Mouse (Mus musculus): ENCODE results near the gene Rab20.
"Not testable (repeated sequence)": the region's sequence is repeated elsewhere in the genome, so short reads cannot be mapped to it uniquely, and the experiment has no call there.

The Rab20 gene

GRCm38 (mm10) chr8:11477811-11478761 is at the start of gene Rab20:
Rab20 (minus strand) TSS chr8:11478710.
- in situ Hi-C loops (cut with MboI, MseI), result no loop called here

GRCm38 (mm10) chr8:11523331-11523730 is 44.8 kb upstream of the Rab20 start:
- in situ Hi-C loops (cut with MboI, MseI), result no loop called here

- in situ Hi-C loops (cut with MboI, MseI), result no loop called here
Measured at GRCm38 (mm10) chr8:11518676-11519075, 40.2 kb upstream of the Rab20 start.

- in situ Hi-C loops (cut with MboI, MseI), result no loop called here
Measured at GRCm38 (mm10) chr8:11518056-11518396, 39.5 kb upstream of the Rab20 start.

DNA sequence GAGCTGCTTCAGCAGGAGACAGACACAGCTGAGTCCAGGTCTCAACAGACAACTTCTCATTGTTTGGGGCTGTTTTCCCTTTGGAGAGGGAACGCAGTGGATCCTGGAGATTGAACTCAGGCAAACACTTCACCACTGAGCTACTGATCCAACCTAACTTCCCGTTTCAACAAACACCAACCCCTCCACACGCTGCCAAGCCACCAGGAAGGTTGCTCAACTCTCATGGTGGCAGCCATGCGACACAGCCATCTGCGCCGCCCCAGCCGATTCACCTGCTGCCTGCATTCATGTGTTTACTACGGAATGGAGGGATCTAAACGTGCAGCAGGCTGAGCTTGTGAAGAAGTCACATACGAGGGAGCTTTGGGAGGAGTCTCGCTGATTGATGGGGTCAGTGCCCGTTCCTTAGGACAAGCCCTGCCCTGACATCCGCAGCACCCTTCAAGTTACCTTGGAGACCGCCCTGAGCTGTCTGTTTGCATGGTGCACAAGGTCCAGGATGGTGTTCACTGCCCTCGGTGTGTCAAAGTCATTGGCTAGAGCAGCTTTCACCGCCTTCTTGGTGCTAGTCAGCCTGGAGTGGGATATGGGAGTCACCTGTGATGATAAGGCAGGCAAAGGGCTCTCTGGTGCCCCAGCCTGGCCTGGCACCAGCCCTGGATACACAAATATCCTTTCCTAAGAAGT is 39.0 kb upstream of the Rab20 start:
- in situ Hi-C loops (cut with MboI, MseI), result no loop called here

GRCm38 (mm10) chr8:11516292-11516691 is 37.8 kb upstream of the Rab20 start:
- in situ Hi-C loops (cut with MboI, MseI), result no loop called here

GRCm38 (mm10) chr8:11513247-11513646 is 34.7 kb upstream of the Rab20 start:
- in situ Hi-C loops (cut with MboI, MseI), result no loop called here

DNA sequence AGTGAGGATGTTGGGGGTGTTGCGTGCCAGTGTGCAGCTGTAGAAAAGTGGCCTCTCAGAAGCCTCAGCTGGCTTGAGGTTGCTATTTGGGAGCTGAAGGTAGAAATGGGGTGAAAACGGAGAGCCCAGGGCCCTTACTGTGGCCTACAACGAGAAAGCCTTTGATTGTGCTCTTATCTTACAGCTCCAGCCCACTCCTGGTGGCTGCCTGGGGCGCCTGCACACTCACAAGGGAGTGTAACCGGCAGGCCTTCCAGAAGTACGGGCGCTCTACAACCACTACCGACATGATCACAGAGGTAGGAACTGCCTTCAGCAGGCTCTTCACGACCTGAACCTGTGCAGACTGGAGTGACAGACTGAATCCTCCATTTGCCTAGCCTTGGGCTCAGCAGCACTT is 34.2 kb upstream of the Rab20 start:
- in situ Hi-C loops (cut with MboI, MseI), result no loop called here

GRCm38 (mm10) chr8:11510971-11511370 is 32.5 kb upstream of the Rab20 start:
- in situ Hi-C loops (cut with MboI, MseI), result no loop called here

- in situ Hi-C loops (cut with MboI, MseI), result no loop called here
Measured at GRCm38 (mm10) chr8:11508880-11509279, 30.4 kb upstream of the Rab20 start.

GRCm38 (mm10) chr8:11506802-11507201 is 28.3 kb upstream of the Rab20 start:
- in situ Hi-C loops (cut with MboI, MseI), result no loop called here

GRCm38 (mm10) chr8:11506074-11506473 is 27.6 kb upstream of the Rab20 start:
- in situ Hi-C loops (cut with MboI, MseI), result no loop called here

- in situ Hi-C loops (cut with MboI, MseI), result loop anchor here (5.0 kb wide), 1 partner anchor 34 kb away; no protein-coding TSS in a partner anchor
Measured at GRCm38 (mm10) chr8:11503476-11504232, 25.1 kb upstream of the Rab20 start.

DNA sequence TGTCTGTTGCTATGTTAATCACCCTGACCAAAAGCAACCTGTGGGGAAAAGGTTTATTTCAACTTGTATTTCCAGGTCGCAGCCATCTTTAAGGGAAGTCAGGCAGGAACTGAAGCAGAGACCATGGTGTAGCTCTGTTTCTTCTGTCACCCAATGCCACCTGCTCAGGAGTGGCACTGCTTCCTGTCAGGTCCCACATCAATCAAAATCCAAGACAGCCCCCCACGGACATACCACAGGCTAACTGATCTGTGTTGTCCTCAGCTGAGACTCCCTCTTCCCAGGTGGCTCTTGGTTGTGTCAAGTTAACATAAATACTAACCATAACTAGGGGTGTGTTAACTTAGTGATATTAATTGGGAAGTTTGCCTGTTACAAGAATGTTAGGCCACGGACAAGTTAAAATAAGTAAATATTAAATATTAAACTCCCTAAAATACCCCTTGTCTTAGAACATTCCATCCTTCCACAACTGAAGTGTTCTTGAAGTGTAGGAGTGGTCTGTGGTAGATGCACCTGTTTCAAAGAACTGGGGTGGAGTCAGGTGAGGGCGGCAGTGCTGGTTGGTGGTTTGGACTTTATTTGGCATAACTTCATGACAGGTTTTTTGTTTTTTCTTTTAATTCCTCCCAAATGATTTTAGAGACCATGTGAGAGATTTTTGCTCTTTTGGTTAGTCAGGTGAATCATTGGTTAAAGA is 20.4 kb upstream of the Rab20 start:
- in situ Hi-C loops (cut with MboI, MseI), result no loop called here

GRCm38 (mm10) chr8:11498281-11498680 is 19.8 kb upstream of the Rab20 start:
- in situ Hi-C loops (cut with MboI, MseI), result no loop called here

DNA sequence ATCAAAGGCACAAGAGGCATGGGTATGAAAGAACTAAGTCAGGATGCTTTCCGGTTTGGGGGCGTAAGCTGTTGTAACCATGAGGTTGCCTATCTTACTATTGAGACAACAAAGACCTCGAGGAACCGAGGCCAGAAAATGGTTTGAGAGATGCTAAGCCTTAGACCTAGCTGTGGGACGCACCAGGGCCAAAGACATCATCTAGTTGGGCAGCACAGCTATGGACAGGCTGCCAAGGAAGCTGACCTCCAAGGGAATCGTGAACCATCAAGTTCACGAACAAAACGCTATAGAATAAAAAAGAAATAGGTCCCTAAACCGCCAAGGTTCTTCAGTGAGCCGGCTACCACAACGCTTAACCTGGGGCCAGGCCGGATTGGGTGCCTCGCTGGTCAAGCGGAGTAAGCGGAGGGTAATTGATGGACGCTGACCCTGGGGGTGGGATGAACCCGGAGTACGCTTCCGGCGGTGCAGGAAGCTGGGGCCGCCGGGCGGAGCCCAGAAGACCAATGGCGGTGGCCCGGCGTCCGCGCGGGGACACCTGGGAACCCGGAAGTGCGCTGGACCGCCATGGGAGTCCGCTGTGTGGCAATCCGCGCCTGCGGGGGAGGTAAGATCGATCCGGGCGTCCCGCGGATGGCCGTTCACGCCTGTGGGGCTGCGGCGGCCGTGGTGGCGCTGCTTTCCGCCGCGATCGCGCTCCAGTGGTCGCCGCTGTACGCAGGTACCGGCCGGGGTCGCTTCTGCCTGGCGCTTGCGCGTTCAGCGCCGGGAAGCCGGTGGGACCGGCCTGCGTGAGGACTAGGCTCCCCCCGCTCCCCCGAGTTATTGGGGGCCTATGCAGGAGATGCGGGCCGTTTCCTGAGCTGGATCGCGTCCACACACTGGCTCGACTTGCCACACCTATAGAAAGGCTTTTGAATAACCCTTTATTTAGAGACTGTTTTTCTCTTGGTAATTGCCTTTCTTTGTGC is 18.8 kb upstream of the Rab20 start, which contains the start of gene Naxd:
Naxd (plus strand) TSS at position 490 of the 974 bp plus-strand sequence.
- in situ Hi-C loops (cut with MboI, MseI), result no loop called here

DNA sequence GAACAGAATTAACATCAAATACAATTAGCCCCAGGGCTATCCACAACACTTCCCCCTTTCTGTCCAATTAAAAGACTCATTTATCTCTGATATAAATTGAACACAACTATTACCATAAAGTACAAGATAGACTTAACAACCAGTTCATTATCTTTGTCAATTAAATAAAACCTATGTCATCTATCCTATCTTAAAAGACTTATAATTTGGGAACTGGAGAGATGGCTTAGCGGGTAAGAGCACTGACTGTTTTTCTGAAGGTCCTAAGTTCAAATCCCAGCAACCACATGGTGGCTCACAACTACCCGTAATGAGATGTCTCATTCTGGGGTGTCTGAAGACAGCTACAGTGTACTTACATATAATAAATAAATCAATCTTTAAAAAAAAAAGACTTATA is 13.8 kb upstream of the Rab20 start:
- in situ Hi-C loops (cut with MboI, MseI), result not testable (repeated sequence)

GRCm38 (mm10) chr8:11487229-11487628 is 8.7 kb upstream of the Rab20 start:
- in situ Hi-C loops (cut with MboI, MseI), result loop anchor here (5.0 kb wide), 1 partner anchor 35 kb away; no protein-coding TSS in a partner anchor

GRCm38 (mm10) chr8:11486142-11486541 is 7.6 kb upstream of the Rab20 start:
- in situ Hi-C loops (cut with MboI, MseI), result loop anchor here (5.0 kb wide), 1 partner anchor 34 kb away; no protein-coding TSS in a partner anchor

- in situ Hi-C loops (cut with MboI, MseI), result loop anchor here (5.0 kb wide), 1 partner anchor 50 kb away; no protein-coding TSS in a partner anchor
Measured at GRCm38 (mm10) chr8:11482537-11482936, 4.0 kb upstream of the Rab20 start.

Measured in T-helper 2 cell (primary cell).